Mouse (Mus musculus) limb, embryonic 14.5 days (tissue): ENCODE measurements at regions not wholly inside any gene's neighbourhood (a gene's known extent, or its start where the extent isn't known, plus 50 kb on each side); places are given as distances from the start of the nearest gene placed in this dataset.
"Not testable (repeated sequence)": the region's sequence is repeated elsewhere in the genome, so short reads cannot be mapped to it uniquely, and the experiment has no call there.

Experiments used
- ATAC-seq: fragments of 200-750 bp; cut with Nextera tagmentation; 2 replicates; pipeline ENCODE4 v1.8.0; 2017; ENCODE audit warnings: low read depth, moderate number of reproducible peaks, moderate TSS enrichment; ENCODE audit not compliant: low FRiP score
- DNase-seq: peaks from one replicate; pipeline ENCODE4 v3.0.0-alpha.2; 2015; ENCODE audit warnings: low spot score
- H3K27ac ChIP-seq: fragments of 300-500 bp; sonication (generic); replicated peaks from 2 replicates; pipeline ENCODE4 v1.5.1; 2014; ENCODE audit warnings: low read depth, mild to moderate bottlenecking, low read length, moderate library complexity, mixed read lengths
- H3K27me3 ChIP-seq: fragments of 300-500 bp; sonication (generic); 2 replicates; pipeline ENCODE4 v1.6.1; 2014; ENCODE audit warnings: low read length, mixed read lengths; ENCODE audit not compliant: control insufficient read depth, insufficient read depth
- H3K36me3 ChIP-seq: fragments of 300-500 bp; sonication (generic); 2 replicates; pipeline ENCODE4 v1.6.1; 2014; ENCODE audit warnings: mild to moderate bottlenecking, low read length, moderate library complexity, mixed read lengths; ENCODE audit not compliant: control insufficient read depth, insufficient read depth
- H3K4me1 ChIP-seq: fragments of 300-500 bp; sonication (generic); 2 replicates; pipeline ENCODE4 v1.6.1; 2014; ENCODE audit warnings: antibody characterized with exemption, low read length, mixed read lengths; ENCODE audit not compliant: control insufficient read depth, insufficient read depth
- H3K4me2 ChIP-seq: fragments of 300-500 bp; sonication (generic); replicated peaks from 2 replicates; pipeline ENCODE4 v1.6.1; 2014; ENCODE audit warnings: low read depth, mild to moderate bottlenecking, low read length, moderate library complexity; ENCODE audit not compliant: severe bottlenecking
- H3K4me3 ChIP-seq: fragments of 300-500 bp; sonication (generic); replicated peaks from 2 replicates; pipeline ENCODE4 v1.5.1; 2014; ENCODE audit warnings: low read length
- H3K9ac ChIP-seq: fragments of 300-500 bp; sonication (generic); 2 replicates; pipeline ENCODE4 v1.6.1; 2014; ENCODE audit warnings: mild to moderate bottlenecking, low read depth, low read length, moderate library complexity; ENCODE audit not compliant: severe bottlenecking
- H3K9me3 ChIP-seq: fragments of 300-500 bp; sonication (generic); 2 replicates; pipeline ENCODE4 v1.6.1; 2016; ENCODE audit warnings: low read length; ENCODE audit not compliant: control insufficient read depth
- POLR2A ChIP-seq: fragments of 200-500 bp; IDR thresholded peaks from 2 replicates; pipeline ENCODE4 v1.8.0; 2012; ENCODE audit warnings: inconsistent platforms, mild to moderate bottlenecking, moderate library complexity, borderline replicate concordance; ENCODE audit not compliant: insufficient read depth, insufficient read length; ENCODE audit errors: extremely low read depth
- WGBS: fragments of 180-500 bp; shearing (Covaris S2); extraction: QIAGEN DNeasy Blood & Tissue Kit; methylation state at CpG from one replicate; pipeline ENCODE4 v1.1.7; 2014; 5-methylcytosine and 5-hydroxymethylcytosine counted together

DNA sequence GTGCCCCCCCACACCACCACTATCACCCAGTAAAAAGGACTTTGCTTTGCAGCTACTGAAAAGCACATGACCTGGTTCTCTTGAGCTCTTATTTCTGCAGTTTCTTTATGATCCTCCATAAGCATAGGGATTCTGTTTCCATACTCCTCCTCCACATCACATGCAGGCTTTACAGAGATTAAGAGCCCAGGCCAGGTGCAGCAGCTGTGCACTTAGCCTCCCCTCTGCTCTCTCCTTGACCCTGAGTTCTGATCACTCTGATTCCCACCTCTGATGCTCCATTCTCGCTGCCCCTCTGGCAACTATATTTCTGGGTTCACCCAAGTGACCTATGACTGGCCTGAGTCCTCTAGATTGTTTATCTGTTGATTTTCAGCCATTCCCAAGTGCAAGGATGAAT, 239.9 kb upstream of the Plxna2 start:
- Histone ChIP-seq H3K9me3 (no peaks in the 10 kb centered on the region), H3K27me3 (no peaks in the 10 kb centered on the region), H3K4me2 (no peak overlapping the region), H3K4me1 (no peaks in the 10 kb centered on the region), H3K4me3 (no peak overlapping the region), H3K9ac (no peak overlapping the region), H3K36me3 (no peaks in the 10 kb centered on the region), H3K27ac (no peak overlapping the region)
- no peak for DNase-seq
- 74% methylated on average over 1 of the region's 1 CpGs for WGBS
- no peak for ATAC-seq
- TF ChIP-seq POLR2A = no peak

DNA sequence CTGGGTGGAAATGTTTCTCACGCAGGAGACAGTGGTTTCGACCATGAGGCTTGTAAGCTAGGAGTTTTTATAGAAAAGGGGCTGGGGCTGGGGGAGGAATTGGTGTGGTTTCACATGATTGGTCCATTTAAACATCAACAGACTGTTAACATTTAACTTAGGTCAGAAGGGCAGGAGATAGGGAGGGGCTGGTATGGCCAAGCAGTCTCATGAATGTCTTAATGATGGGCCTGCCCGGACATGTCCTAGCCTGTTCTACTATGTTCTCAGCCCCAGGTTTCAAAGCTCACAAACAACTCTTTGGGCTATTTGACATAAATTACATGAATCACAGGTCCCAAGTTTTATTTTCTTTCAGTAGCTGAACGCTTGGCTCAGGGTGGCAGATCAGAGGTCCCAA, 244.5 kb upstream of the Plxna2 start:
- DNase-seq, ATAC-seq, H3K4me2 ChIP-seq, H3K4me1 ChIP-seq, H3K36me3 ChIP-seq, H3K4me3 ChIP-seq, H3K9me3 ChIP-seq, H3K9ac ChIP-seq, H3K27me3 ChIP-seq, H3K27ac ChIP-seq: not testable (repeated sequence)
- WGBS = 63% methylated on average over 4 of the region's 4 CpGs

DNA sequence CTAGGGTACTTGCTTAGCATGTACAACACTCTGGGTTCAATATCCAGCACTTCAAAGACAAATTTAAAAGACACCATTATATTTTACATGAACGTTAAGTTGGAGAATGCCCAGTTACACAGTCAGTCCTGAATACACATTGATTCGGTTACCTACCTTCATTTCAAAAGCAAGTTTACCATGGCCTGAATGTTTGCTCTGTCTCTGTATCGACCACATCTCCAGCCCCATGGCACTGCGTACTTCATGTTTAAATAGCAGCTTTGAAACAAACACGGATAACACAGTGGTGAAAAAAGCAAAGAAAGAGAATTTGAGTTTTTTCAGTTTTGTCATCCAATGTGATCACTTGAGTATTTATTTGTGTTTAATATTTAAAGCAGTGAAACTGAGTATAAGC, 254.1 kb upstream of the Plxna2 start:
- TF ChIP-seq POLR2A = no peak
- WGBS = 85% methylated on average over 5 of the region's 5 CpGs
- no peaks in the 10 kb centered on the region for H3K4me1 ChIP-seq
- no peak overlapping the region for H3K4me2 ChIP-seq
- no peaks in the 10 kb centered on the region for H3K36me3 ChIP-seq
- no peak overlapping the region for H3K27ac ChIP-seq
- H3K9ac ChIP-seq = no peak overlapping the region
- no peaks in the 10 kb centered on the region for H3K9me3 ChIP-seq
- DNase-seq (no peak), ATAC-seq (no peak)
- H3K27me3 ChIP-seq = no peaks in the 10 kb centered on the region
- H3K4me3 ChIP-seq = no peak overlapping the region

DNA sequence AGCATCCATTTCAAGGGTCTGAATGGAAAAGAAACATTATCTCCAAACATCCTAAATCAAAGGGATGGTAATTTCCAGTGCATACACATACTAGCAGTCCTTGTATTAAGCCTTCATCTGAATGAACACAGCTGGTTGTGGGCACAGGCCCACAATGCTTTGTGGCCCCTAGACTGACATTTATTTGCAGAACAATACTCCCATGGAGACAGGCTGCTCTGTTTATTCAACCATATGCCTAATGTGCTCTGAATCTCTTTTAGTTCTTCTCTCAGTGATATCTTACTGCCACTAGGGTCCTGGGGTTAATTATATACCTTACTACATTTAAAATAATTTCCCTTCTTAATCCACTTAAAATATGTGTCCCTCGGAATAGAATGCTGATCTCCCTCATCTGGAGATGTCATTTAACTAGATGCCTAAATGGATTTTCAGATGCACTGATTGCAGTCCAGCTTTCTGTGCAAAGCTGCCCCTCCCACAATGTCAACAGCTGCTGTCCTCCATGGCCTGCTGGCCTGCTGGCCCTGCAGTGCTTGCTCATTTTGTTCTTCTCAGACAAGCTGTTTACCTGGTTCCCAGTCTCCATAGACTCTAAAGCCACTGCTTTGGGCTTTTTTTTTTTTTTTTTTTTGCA, 254.8 kb upstream of the Plxna2 start:
- ATAC-seq (no peak), DNase-seq (no peak)
- H3K27me3 ChIP-seq = no peaks in the 10 kb centered on the region
- H3K9ac ChIP-seq = no peak overlapping the region
- H3K4me1 ChIP-seq = no peaks in the 10 kb centered on the region
- no peak overlapping the region for H3K27ac ChIP-seq
- no peaks in the 10 kb centered on the region for H3K36me3 ChIP-seq
- WGBS = 58% methylated on average over 1 of the region's 1 CpGs
- TF ChIP-seq POLR2A = no peak
- no peak overlapping the region for H3K4me2 ChIP-seq
- no peak overlapping the region for H3K4me3 ChIP-seq
- no peaks in the 10 kb centered on the region for H3K9me3 ChIP-seq

DNA sequence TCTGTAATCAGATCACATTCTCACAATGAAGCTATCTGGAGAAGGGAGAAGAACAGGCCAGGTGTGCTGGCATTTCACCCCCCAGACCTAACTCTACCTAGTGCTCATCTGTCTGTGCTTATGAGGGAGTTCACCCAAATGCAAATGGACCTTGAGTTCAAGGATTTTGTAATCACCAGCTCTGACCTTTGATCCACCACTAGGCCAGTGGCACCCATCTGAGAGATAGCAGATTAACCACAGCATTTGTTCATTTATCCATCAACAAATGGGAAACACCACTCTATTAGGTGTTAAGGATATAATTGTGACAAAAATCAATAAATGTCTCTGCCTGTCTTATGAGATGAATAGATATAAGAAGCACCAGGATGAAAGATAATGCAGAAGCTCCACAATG, 255.7 kb upstream of the Plxna2 start:
- no peak overlapping the region for H3K4me2 ChIP-seq
- no peak overlapping the region for H3K27ac ChIP-seq
- no peak overlapping the region for H3K4me3 ChIP-seq
- no peak for DNase-seq
- H3K9me3 ChIP-seq = no peaks in the 10 kb centered on the region
- no peaks in the 10 kb centered on the region for H3K4me1 ChIP-seq
- no peaks in the 10 kb centered on the region for H3K27me3 ChIP-seq
- ATAC-seq = no peak
- no peak for TF ChIP-seq POLR2A
- no peak overlapping the region for H3K9ac ChIP-seq
- H3K36me3 ChIP-seq = no peaks in the 10 kb centered on the region

DNA sequence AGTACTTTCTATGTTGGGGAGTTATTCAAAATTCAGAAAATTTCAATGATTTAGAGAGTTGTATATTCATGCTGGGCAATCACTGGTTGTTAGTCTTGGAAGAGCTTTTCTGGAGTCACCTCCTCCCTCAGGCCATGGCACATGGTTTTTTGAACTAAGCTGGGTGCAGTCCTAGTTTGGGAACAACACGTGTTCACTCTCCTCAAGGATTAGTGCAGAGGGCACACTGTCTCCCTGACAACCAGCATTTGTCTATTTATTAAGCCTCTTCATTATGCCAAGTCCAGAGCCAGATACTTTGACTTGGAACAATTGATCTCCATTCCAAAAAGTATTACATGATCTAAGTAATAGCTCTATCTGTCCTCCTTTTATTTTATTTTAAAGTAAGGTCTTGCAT, 256.7 kb upstream of the Plxna2 start:
- TF ChIP-seq POLR2A = no peak
- no peak overlapping the region for H3K4me2 ChIP-seq
- H3K9me3 ChIP-seq = no peaks in the 10 kb centered on the region
- no peaks in the 10 kb centered on the region for H3K27me3 ChIP-seq
- 35% methylated on average over 1 of the region's 1 CpGs for WGBS
- no peaks in the 10 kb centered on the region for H3K4me1 ChIP-seq
- no peak for DNase-seq
- no peak overlapping the region for H3K9ac ChIP-seq
- H3K4me3 ChIP-seq = no peak overlapping the region
- no peaks in the 10 kb centered on the region for H3K36me3 ChIP-seq
- no peak for ATAC-seq
- H3K27ac ChIP-seq = no peak overlapping the region
